Mouse (Mus musculus): ENCODE results near the gene 1700017D01Rik. TPM values are rescaled to one million over a fixed set of nuclear protein-coding genes. Genes with fewer than 3 reads are reported as not detected.
"Not testable (repeated sequence)": the region's sequence is repeated elsewhere in the genome, so short reads cannot be mapped to it uniquely, and the experiment has no call there.

Gene 1700017D01Rik
- polyA plus RNA-seq, 1 experiment: not detected

- H3K27ac ChIP-seq (ENCODE audit: control insufficient read depth, insufficient read depth, low read depth, low read length, poor library complexity): peak overlapping the region; percentile 32; the same call in 1 of the 2 replicates
- H3K4me1 ChIP-seq (ENCODE audit: control insufficient read depth, insufficient read depth, low read length): no peaks in the 10 kb centered on the region
- H3K4me3 ChIP-seq (replicated peaks; ENCODE audit: control insufficient read depth, low read depth, low read length): no peak overlapping the region
- WGBS: 8% methylated on average over 3 of the region's 3 CpGs
- TF ChIP-seq CTCF (IDR thresholded peaks at IDR 0.05; ENCODE audit: control insufficient read depth, insufficient read depth, low read length): no peak
- no peak for TF ChIP-seq POLR2A (IDR thresholded peaks at IDR 0.05; ENCODE audit: borderline replicate concordance, control insufficient read depth, low read depth, low read length)
These were observed 22.9 kb downstream of the 1700017D01Rik start for GRCm38 (mm10) chr19:11107746-11108145.

GRCm38 (mm10) chr19:11101880-11102279 lies 28.8 kb downstream of the 1700017D01Rik start:
- peak overlapping the region; percentile 13; the same call in 1 of the 2 replicates for H3K27ac ChIP-seq (ENCODE audit: control insufficient read depth, insufficient read depth, low read depth, low read length, poor library complexity)

GRCm38 (mm10) chr19:11098401-11098800 lies 32.3 kb downstream of the 1700017D01Rik start:
- Histone ChIP-seq H3K4me3 (replicated peaks; ENCODE audit: control insufficient read depth, low read depth, low read length) (no peak overlapping the region), H3K4me1 (ENCODE audit: control insufficient read depth, insufficient read depth, low read length) (no peaks in the 10 kb centered on the region; the same call in 1 of the 2 replicates), H3K27ac (ENCODE audit: control insufficient read depth, insufficient read depth, low read depth, low read length, poor library complexity) (no peak overlapping the region)
- WGBS: 28% methylated on average over 3 of the region's 3 CpGs
- TF ChIP-seq POLR2A (IDR thresholded peaks at IDR 0.05; ENCODE audit: borderline replicate concordance, control insufficient read depth, low read depth, low read length) (no peak), CTCF (IDR thresholded peaks at IDR 0.05; ENCODE audit: control insufficient read depth, insufficient read depth, low read length) (no peak)

More at GRCm38 (mm10) chr19:11101880-11102279, 28.8 kb downstream of the 1700017D01Rik start:
- H3K4me1 ChIP-seq (ENCODE audit: control insufficient read depth, insufficient read depth, low read length): no peaks in the 10 kb centered on the region; the same call in 1 of the 2 replicates
- WGBS: 24% methylated on average over 1 of the region's 1 CpGs
- TF ChIP-seq POLR2A (IDR thresholded peaks at IDR 0.05; ENCODE audit: borderline replicate concordance, control insufficient read depth, low read depth, low read length) (no peak), CTCF (IDR thresholded peaks at IDR 0.05; ENCODE audit: control insufficient read depth, insufficient read depth, low read length) (no peak)
- H3K4me3 ChIP-seq (replicated peaks; ENCODE audit: control insufficient read depth, low read depth, low read length): no peak overlapping the region

GRCm38 (mm10) chr19:11092131-11092530 lies 38.5 kb downstream of the 1700017D01Rik start:
- WGBS: 3% methylated on average over 50 of the region's 50 CpGs
- H3K27ac ChIP-seq (ENCODE audit: control insufficient read depth, insufficient read depth, low read depth, low read length, poor library complexity): peak overlapping the region; percentile 21; the same call in 1 of the 2 replicates
- H3K4me3 ChIP-seq (replicated peaks; ENCODE audit: control insufficient read depth, low read depth, low read length); H3K4me1 ChIP-seq (ENCODE audit: control insufficient read depth, insufficient read depth, low read length): not testable (repeated sequence)

GRCm38 (mm10) chr19:11080934-11081333 lies 49.7 kb downstream of the 1700017D01Rik start, which contains the start of gene Ms4a8a:
Gene Ms4a8a (minus strand): TSS chr19:11081102.
- no peak within 1 kb of the TSS for H3K27ac ChIP-seq (ENCODE audit: control insufficient read depth, insufficient read depth, low read depth, low read length, poor library complexity)
- H3K4me1 ChIP-seq (ENCODE audit: control insufficient read depth, insufficient read depth, low read length): no peaks in the 10 kb centered on the region
- WGBS: 78% methylated on average over 4 of the region's 4 CpGs
- TF ChIP-seq POLR2A (IDR thresholded peaks at IDR 0.05; ENCODE audit: borderline replicate concordance, control insufficient read depth, low read depth, low read length) (no peak), CTCF (IDR thresholded peaks at IDR 0.05; ENCODE audit: control insufficient read depth, insufficient read depth, low read length) (no peak)
- H3K4me3 ChIP-seq (replicated peaks; ENCODE audit: control insufficient read depth, low read depth, low read length): no peak within 1 kb of the TSS

- 85% methylated on average over 3 of the region's 3 CpGs for WGBS
- no peak overlapping the region for H3K4me3 ChIP-seq (replicated peaks; ENCODE audit: control insufficient read depth, low read depth, low read length)
- peaks cover 1% of the 10 kb centered on the region; the same call in 1 of the 2 replicates for H3K4me1 ChIP-seq (ENCODE audit: control insufficient read depth, insufficient read depth, low read length)
- no peak overlapping the region for H3K27ac ChIP-seq (ENCODE audit: control insufficient read depth, insufficient read depth, low read depth, low read length, poor library complexity)
- no peak for TF ChIP-seq POLR2A (IDR thresholded peaks at IDR 0.05; ENCODE audit: borderline replicate concordance, control insufficient read depth, low read depth, low read length)
- TF ChIP-seq CTCF (IDR thresholded peaks at IDR 0.05; ENCODE audit: control insufficient read depth, insufficient read depth, low read length): no peak
These were observed 60.3 kb downstream of the 1700017D01Rik start for GRCm38 (mm10) chr19:11070364-11070763.

- H3K4me1 ChIP-seq (ENCODE audit: control insufficient read depth, insufficient read depth, low read length): peaks cover 1% of the 10 kb centered on the region; the same call in 1 of the 2 replicates
- H3K4me3 ChIP-seq (replicated peaks; ENCODE audit: control insufficient read depth, low read depth, low read length): no peak overlapping the region
- peak overlapping the region; percentile 66; the same call in 1 of the 2 replicates for H3K27ac ChIP-seq (ENCODE audit: control insufficient read depth, insufficient read depth, low read depth, low read length, poor library complexity)
- WGBS: 4% methylated on average over 2 of the region's 2 CpGs
- no peak for TF ChIP-seq CTCF (IDR thresholded peaks at IDR 0.05; ENCODE audit: control insufficient read depth, insufficient read depth, low read length)
- TF ChIP-seq POLR2A (IDR thresholded peaks at IDR 0.05; ENCODE audit: borderline replicate concordance, control insufficient read depth, low read depth, low read length): no peak
These were observed 65.3 kb downstream of the 1700017D01Rik start for GRCm38 (mm10) chr19:11065202-11065875.

GRCm38 (mm10) chr19:11060900-11061299 lies 69.8 kb downstream of the 1700017D01Rik start:
- 54% methylated on average over 1 of the region's 1 CpGs for WGBS
- Histone ChIP-seq H3K27ac (ENCODE audit: control insufficient read depth, insufficient read depth, low read depth, low read length, poor library complexity) (no peak overlapping the region), H3K4me3 (replicated peaks; ENCODE audit: control insufficient read depth, low read depth, low read length) (no peak overlapping the region), H3K4me1 (ENCODE audit: control insufficient read depth, insufficient read depth, low read length) (peaks cover 1% of the 10 kb centered on the region; the same call in 1 of the 2 replicates)
- TF ChIP-seq POLR2A (IDR thresholded peaks at IDR 0.05; ENCODE audit: borderline replicate concordance, control insufficient read depth, low read depth, low read length): no peak
- no peak for TF ChIP-seq CTCF (IDR thresholded peaks at IDR 0.05; ENCODE audit: control insufficient read depth, insufficient read depth, low read length)

All from bone marrow, adult 2 months (tissue).